Mouse (Mus musculus) cortical plate, adult 2 months (tissue): ENCODE measurements at regions not wholly inside any gene's neighbourhood (a gene's known extent, or its start where the extent isn't known, plus 50 kb on each side); places are given as distances from the start of the nearest gene placed in this dataset.

ENCODE experiments used
- CTCF ChIP-seq: fragments of 200-500 bp; IDR thresholded peaks from 2 replicates; pipeline ENCODE4 v1.5.1; 2011; ENCODE audit warnings: mild to moderate bottlenecking, control low read depth, low read length; ENCODE audit not compliant: insufficient read depth; ENCODE audit errors: extremely low read depth
- POLR2A ChIP-seq: fragments of 200-500 bp; IDR thresholded peaks from 2 replicates; pipeline ENCODE4 v1.6.1; 2011; ENCODE audit warnings: mild to moderate bottlenecking, low read length, control low read depth; ENCODE audit not compliant: insufficient read depth; ENCODE audit errors: extremely low read depth

DNA sequence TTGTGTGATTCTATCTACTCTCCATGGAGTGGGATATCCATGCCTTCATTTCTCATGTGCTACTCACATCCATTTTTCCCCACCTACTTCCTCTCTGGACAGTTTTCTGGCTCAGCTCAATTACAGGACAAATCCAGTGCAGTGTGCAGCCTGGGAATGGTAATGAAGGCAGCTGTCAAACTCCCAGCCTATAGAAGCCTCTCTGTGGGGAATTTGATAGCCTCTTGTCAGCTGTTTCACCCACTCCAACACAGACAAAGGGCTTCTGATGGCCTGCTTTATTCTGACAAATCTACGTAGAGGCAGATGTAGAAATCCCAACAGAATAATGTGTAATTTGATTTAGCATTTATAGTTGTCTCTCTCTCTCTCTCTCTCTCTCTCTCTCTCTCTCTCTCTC is 650.6 kb downstream of the Hdgfl1 start:
- TF ChIP-seq CTCF (no peak), POLR2A (no peak)
